Mouse (Mus musculus) limb, embryonic 11.5 days (tissue): ENCODE data around the gene Tcf3. TPM values are rescaled to one million over a fixed set of nuclear protein-coding genes. Genes with fewer than 3 reads are reported as not detected.

Source experiments
- ATAC-seq: fragments of 200-750 bp; cut with Nextera tagmentation; 2 replicates; pipeline ENCODE4 v1.8.0; 2017; ENCODE audit warnings: low read depth; ENCODE audit not compliant: insufficient number of reproducible peaks, low FRiP score, low TSS enrichment
- DNase-seq: peaks from one replicate; pipeline ENCODE4 v3.0.0-alpha.2; 2015; ENCODE audit warnings: low spot score
- H3K27ac ChIP-seq: fragments of 300-500 bp; sonication (generic); replicated peaks from 2 replicates; pipeline ENCODE4 v1.5.1; 2014; ENCODE audit warnings: low read depth, mild to moderate bottlenecking, low read length
- H3K27me3 ChIP-seq: fragments of 300-500 bp; sonication (generic); 2 replicates; pipeline ENCODE4 v1.6.1; 2014; ENCODE audit warnings: mild to moderate bottlenecking, low read length, mixed read lengths; ENCODE audit not compliant: control insufficient read depth, insufficient read depth
- H3K36me3 ChIP-seq: fragments of 300-500 bp; sonication (generic); 2 replicates; pipeline ENCODE4 v1.6.1; 2014; ENCODE audit warnings: mild to moderate bottlenecking, low read length, moderate library complexity, mixed read lengths; ENCODE audit not compliant: control insufficient read depth, insufficient read depth
- H3K4me1 ChIP-seq: fragments of 300-500 bp; sonication (generic); 2 replicates; pipeline ENCODE4 v1.6.1; 2014; ENCODE audit warnings: low read length, mixed read lengths; ENCODE audit not compliant: control insufficient read depth, insufficient read depth
- H3K4me2 ChIP-seq: fragments of 300-500 bp; sonication (generic); 2 replicates; pipeline ENCODE4 v1.6.1; 2014; ENCODE audit warnings: low read depth, mild to moderate bottlenecking, moderate library complexity; ENCODE audit not compliant: severe bottlenecking
- H3K4me3 ChIP-seq: fragments of 300-500 bp; sonication (generic); 2 replicates; pipeline ENCODE4 v1.5.1; 2014; ENCODE audit warnings: low read depth, low read length
- H3K9ac ChIP-seq: fragments of 300-500 bp; sonication (generic); 2 replicates; pipeline ENCODE4 v1.6.1; 2014; ENCODE audit warnings: mild to moderate bottlenecking, low read length
- H3K9me3 ChIP-seq: fragments of 300-500 bp; sonication (generic); 2 replicates; pipeline ENCODE4 v1.6.1; 2016; ENCODE audit warnings: low read length; ENCODE audit not compliant: control insufficient read depth
- WGBS: fragments of 180-500 bp; shearing (Covaris S2); extraction: QIAGEN DNeasy Blood & Tissue Kit; methylation state at CpG from one replicate; pipeline ENCODE4 v1.1.7; 2014; 5-methylcytosine and 5-hydroxymethylcytosine counted together
- polyA plus RNA-seq: library from polyadenylated mRNA; unstranded; fragments of >200 nt; fragmentation: Nextera tagmentation; extraction: Ambion mirVana; gene quantifications from 2 replicates; pipeline ENCODE4 v1.2.1, GENCODE M21; 2014

The Tcf3 gene
- polyA plus RNA-seq, 1 experiment from 2014 or later, result 232 TPM

GRCm38 (mm10) chr10:80434823-80435222, 1.4 kb upstream of the Tcf3 start:
- DNase-seq, result no peak
- Histone ChIP-seq H3K4me2 (no peak overlapping the region), H3K9ac (no peak overlapping the region), H3K4me3 (no peak overlapping the region), H3K9me3 (no peaks in the 10 kb centered on the region; the same call in 1 of the 2 replicates), H3K27ac (no peak overlapping the region), H3K36me3 (peaks cover 9% of the 10 kb centered on the region; the same call in 1 of the 2 replicates), H3K4me1 (peaks cover 14% of the 10 kb centered on the region; the same call in 1 of the 2 replicates), H3K27me3 (no peaks in the 10 kb centered on the region)
- WGBS, result 76% methylated on average over 3 of the region's 3 CpGs
- ATAC-seq, result no peak

DNA sequence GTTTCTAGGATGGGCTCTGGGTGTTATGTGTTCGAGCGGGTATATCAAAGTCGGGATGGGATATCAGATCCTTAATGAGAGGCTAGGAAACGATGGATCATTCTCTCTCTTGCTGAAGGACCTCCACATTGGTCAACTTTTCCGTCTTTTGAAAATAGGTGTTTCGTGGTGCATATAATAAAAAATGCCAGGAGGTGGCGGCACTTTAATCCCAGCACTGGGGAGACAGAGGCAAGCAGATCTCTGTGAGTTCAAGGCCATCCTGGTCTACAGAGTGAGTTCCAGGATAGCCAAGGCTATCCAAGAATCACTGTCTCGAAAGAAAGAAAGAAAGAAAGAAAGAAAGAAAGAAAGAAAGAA, 766 bp upstream of the Tcf3 start:
- Histone ChIP-seq H3K4me3 (no peak overlapping the region), H3K4me2 (no peak overlapping the region; the same call in 1 of the 2 replicates), H3K36me3 (peaks cover 13% of the 10 kb centered on the region), H3K4me1 (peaks cover 14% of the 10 kb centered on the region; the same call in 1 of the 2 replicates), H3K27me3 (no peaks in the 10 kb centered on the region), H3K27ac (no peak overlapping the region), H3K9ac (no peak overlapping the region), H3K9me3 (no peaks in the 10 kb centered on the region; the same call in 1 of the 2 replicates)
- DNase-seq (no peak), ATAC-seq (no peak)
- 16% methylated on average over 8 of the region's 8 CpGs for WGBS

DNA sequence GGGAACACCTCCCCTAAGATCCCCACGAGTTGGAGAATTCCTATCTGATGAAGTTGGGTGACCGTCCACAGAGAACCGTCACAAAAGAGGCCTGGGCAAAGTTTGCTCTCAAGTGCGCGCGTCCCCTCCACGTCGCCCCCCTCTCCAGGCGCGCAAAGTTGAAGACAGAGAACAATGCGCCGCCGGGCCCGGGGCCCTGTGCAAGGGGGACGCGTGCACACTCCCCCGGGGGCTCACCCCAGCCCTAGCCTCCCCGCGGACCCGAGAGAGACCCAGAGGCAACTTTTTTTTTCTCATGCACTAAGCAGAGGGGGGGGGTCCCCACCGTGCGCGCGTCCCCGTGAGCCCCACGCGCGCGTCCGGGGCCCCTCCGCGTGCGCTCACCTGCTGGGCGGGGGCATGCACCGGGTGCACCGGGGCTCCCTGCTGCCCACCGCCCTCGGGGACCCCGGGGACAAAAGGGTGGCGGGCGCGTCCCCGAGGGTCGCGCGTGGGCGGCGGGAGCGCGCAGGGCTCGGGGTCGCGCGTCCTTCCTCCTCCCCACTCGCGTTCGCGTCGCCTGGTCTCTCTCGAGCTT, 423 bp downstream of the Tcf3 start:
- DNase-seq, result peak; percentile 79
- H3K36me3 ChIP-seq, result peaks cover 24% of the 10 kb centered on the region

DNA sequence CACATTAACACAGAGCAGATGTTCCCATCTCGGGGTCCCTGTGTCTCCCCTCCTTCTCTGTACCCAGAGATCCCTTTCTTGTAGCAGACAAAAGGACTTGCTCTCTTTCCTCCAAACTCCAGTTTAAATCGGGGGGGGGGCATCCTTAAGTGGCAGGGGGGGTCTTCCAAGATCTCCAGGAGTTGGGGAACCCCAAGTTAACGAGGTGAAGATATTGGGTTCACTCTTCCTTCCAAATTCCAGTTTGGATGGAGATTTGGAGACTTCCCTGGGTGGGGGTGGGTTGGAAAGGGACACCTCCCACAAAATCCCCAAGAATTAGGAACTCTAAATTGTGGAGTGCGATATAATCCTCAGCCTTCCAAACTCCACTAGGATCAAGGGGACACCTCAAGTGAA, 1.1 kb downstream of the Tcf3 start:
- H3K9me3 ChIP-seq, result no peaks in the 10 kb centered on the region; the same call in 1 of the 2 replicates
- DNase-seq (no peak), ATAC-seq (no peak)
- H3K36me3 ChIP-seq, result peaks cover 31% of the 10 kb centered on the region
- peaks cover 14% of the 10 kb centered on the region; the same call in 1 of the 2 replicates for H3K4me1 ChIP-seq
- H3K27ac ChIP-seq, result peak overlapping the region; percentile 78
- no peaks in the 10 kb centered on the region for H3K27me3 ChIP-seq
- WGBS, result 0% methylated on average over 4 of the region's 4 CpGs
- H3K4me2 ChIP-seq, result peak overlapping the region; percentile 90
- H3K9ac ChIP-seq, result peak overlapping the region; percentile 99
- peak overlapping the region; percentile 76 for H3K4me3 ChIP-seq

More for the DNA sequence above, 423 bp downstream of the Tcf3 start:
- H3K4me2 ChIP-seq, result peak overlapping the region; percentile 90
- H3K4me3 ChIP-seq, result peak overlapping the region; percentile 76
- H3K4me1 ChIP-seq, result peaks cover 14% of the 10 kb centered on the region; the same call in 1 of the 2 replicates
- no peaks in the 10 kb centered on the region; the same call in 1 of the 2 replicates for H3K9me3 ChIP-seq
- WGBS, result under 1% methylated on average over 59 of the region's 60 CpGs
- H3K27ac ChIP-seq, result peak overlapping the region; percentile 78
- H3K9ac ChIP-seq, result peak overlapping the region; percentile 99
- ATAC-seq, result no peak
- H3K27me3 ChIP-seq, result no peaks in the 10 kb centered on the region

GRCm38 (mm10) chr10:80431570-80432386, 1.7 kb downstream of the Tcf3 start:
- DNase-seq, result no peak
- H3K36me3 ChIP-seq, result peaks cover 37% of the 10 kb centered on the region

GRCm38 (mm10) chr10:80430375-80430980, 3.0 kb downstream of the Tcf3 start:
- no peak overlapping the region; the same call in 1 of the 2 replicates for H3K4me3 ChIP-seq
- ATAC-seq, result no peak

More at GRCm38 (mm10) chr10:80431570-80432386, 1.7 kb downstream of the Tcf3 start:
- H3K4me3 ChIP-seq, result peak overlapping the region; percentile 76
- peak overlapping the region; percentile 90 for H3K4me2 ChIP-seq
- ATAC-seq, result no peak
- 18% methylated on average over 16 of the region's 16 CpGs for WGBS
- 0 out of 2 replicates have a peak overlapping the region, but pooled peaks have one; percentile 21 for H3K27ac ChIP-seq
- H3K27me3 ChIP-seq, result no peaks in the 10 kb centered on the region
- H3K9me3 ChIP-seq, result no peaks in the 10 kb centered on the region; the same call in 1 of the 2 replicates
- H3K9ac ChIP-seq, result peak overlapping the region; percentile 99
- peaks cover 14% of the 10 kb centered on the region; the same call in 1 of the 2 replicates for H3K4me1 ChIP-seq

DNA sequence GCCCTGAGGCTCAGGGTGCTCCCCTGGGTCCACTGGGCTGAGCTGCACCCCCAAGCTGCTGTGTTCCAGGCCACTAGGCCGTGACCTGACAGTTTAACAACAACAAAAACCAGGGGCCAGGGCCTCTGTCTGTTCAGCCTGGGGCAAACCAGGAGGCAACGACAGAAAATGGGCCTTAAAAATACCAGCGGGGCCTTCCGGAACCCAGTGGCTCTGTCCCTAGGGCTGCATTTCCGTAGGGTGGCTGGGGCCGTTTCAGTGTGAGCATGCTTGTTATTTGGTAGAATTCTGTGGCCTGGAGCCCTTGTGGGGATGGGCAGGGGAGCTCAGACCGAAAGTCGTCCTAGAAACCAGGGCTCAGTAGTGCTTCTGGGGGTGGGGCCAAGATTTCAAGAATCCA, 3.6 kb downstream of the Tcf3 start:
- Histone ChIP-seq H3K4me3 (no peak overlapping the region), H3K4me1 (peaks cover 8% of the 10 kb centered on the region; the same call in 1 of the 2 replicates), H3K27ac (no peak overlapping the region), H3K36me3 (peaks cover 57% of the 10 kb centered on the region), H3K4me2 (no peak overlapping the region), H3K9me3 (0 out of 2 replicates have a peak, but pooled peaks cover 2% of the 10 kb centered on the region), H3K27me3 (no peaks in the 10 kb centered on the region), H3K9ac (no peak overlapping the region)
- whole genome bisulfite sequencing, result 88% methylated on average over 8 of the region's 8 CpGs
- DNase-seq, result no peak
- no peak for ATAC-seq

More at GRCm38 (mm10) chr10:80430375-80430980, 3.0 kb downstream of the Tcf3 start:
- DNase-seq, result no peak
- H3K36me3 ChIP-seq, result peaks cover 50% of the 10 kb centered on the region
- no peak overlapping the region for H3K4me2 ChIP-seq
- peak overlapping the region; percentile 27; the same call in 1 of the 2 replicates for H3K9ac ChIP-seq
- H3K27me3 ChIP-seq, result no peaks in the 10 kb centered on the region
- H3K4me1 ChIP-seq, result peaks cover 8% of the 10 kb centered on the region; the same call in 1 of the 2 replicates
- H3K27ac ChIP-seq, result no peak overlapping the region
- H3K9me3 ChIP-seq, result 0 out of 2 replicates have a peak, but pooled peaks cover 2% of the 10 kb centered on the region
- WGBS, result 76% methylated on average over 6 of the region's 8 CpGs

- H3K4me1 ChIP-seq, result no peaks in the 10 kb centered on the region
- H3K4me3 ChIP-seq, result no peak overlapping the region
- 87% methylated on average over 3 of the region's 3 CpGs for WGBS
- DNase-seq (no peak), ATAC-seq (no peak)
- H3K9ac ChIP-seq, result no peak overlapping the region
- H3K4me2 ChIP-seq, result no peak overlapping the region
- no peaks in the 10 kb centered on the region for H3K27me3 ChIP-seq
- H3K9me3 ChIP-seq, result 0 out of 2 replicates have a peak, but pooled peaks cover 2% of the 10 kb centered on the region
- peaks cover 75% of the 10 kb centered on the region for H3K36me3 ChIP-seq
- no peak overlapping the region for H3K27ac ChIP-seq
These were observed 8.4 kb downstream of the Tcf3 start for GRCm38 (mm10) chr10:80425041-80425440.
